Mouse (Mus musculus) telencephalon, adult 2 months (tissue): Measurements from ENCODE around the gene Socs1.

Experiments used
- DNase-seq: peaks from one replicate; pipeline ENCODE4 v3.0.0-alpha.2; 2011; ENCODE audit warnings: low read depth, low spot score

The Socs1 gene

GRCm38 (mm10) chr16:10786782-10787547 is 1.6 kb upstream of the Socs1 start:
- DNase-seq = no peak

GRCm38 (mm10) chr16:10786288-10786687 is 952 bp upstream of the Socs1 start:
- peak; percentile 72 for DNase-seq

GRCm38 (mm10) chr16:10784793-10785370 is 454 bp downstream of the Socs1 start:
- no peak for DNase-seq

- DNase-seq = no peak
These were observed 1.2 kb downstream of the Socs1 start for GRCm38 (mm10) chr16:10783883-10784792.

- no peak for DNase-seq
These were observed 1.9 kb downstream of the Socs1 start for GRCm38 (mm10) chr16:10783451-10783850.

GRCm38 (mm10) chr16:10783152-10783434 is 2.2 kb downstream of the Socs1 start:
- DNase-seq = no peak

- DNase-seq = no peak
These were observed 2.8 kb downstream of the Socs1 start for GRCm38 (mm10) chr16:10782377-10783151.

- DNase-seq = no peak
These were observed 3.4 kb downstream of the Socs1 start for GRCm38 (mm10) chr16:10781862-10782371.

- DNase-seq = no peak
These were observed 4.7 kb downstream of the Socs1 start for GRCm38 (mm10) chr16:10780631-10781120.

- DNase-seq = no peak
These were observed 7.7 kb downstream of the Socs1 start for GRCm38 (mm10) chr16:10777579-10778160.

GRCm38 (mm10) chr16:10776322-10776721 is 9.0 kb downstream of the Socs1 start:
- DNase-seq = no peak

- no peak for DNase-seq
These were observed 10.6 kb downstream of the Socs1 start for GRCm38 (mm10) chr16:10774726-10775125.

GRCm38 (mm10) chr16:10773543-10773942 is 11.8 kb downstream of the Socs1 start:
- no peak for DNase-seq

GRCm38 (mm10) chr16:10771769-10772510 is 13.4 kb downstream of the Socs1 start:
- no peak for DNase-seq

GRCm38 (mm10) chr16:10770531-10771325 is 14.6 kb downstream of the Socs1 start:
- no peak for DNase-seq

GRCm38 (mm10) chr16:10769661-10770060 is 15.7 kb downstream of the Socs1 start:
- peak; percentile 76 for DNase-seq

GRCm38 (mm10) chr16:10768821-10769220 is 16.5 kb downstream of the Socs1 start:
- DNase-seq = no peak

- peak; percentile 41 for DNase-seq
These were observed 18.2 kb downstream of the Socs1 start for GRCm38 (mm10) chr16:10767158-10767557.

- no peak for DNase-seq
These were observed 21.0 kb downstream of the Socs1 start for GRCm38 (mm10) chr16:10764323-10764722.
